Mouse (Mus musculus) liver, adult 2 months (tissue): ENCODE measurements around the gene Ctnnb1. TPM values are rescaled to one million over a fixed set of nuclear protein-coding genes. Genes with fewer than 3 reads are reported as not detected.
A peak's percentile ranks its signal among the peaks of the same experiment; 100 is the strongest.

Experiments
- DNase-seq: peaks from one replicate; pipeline ENCODE4 v3.0.0-alpha.2; 2011; ENCODE audit warnings: low read depth, low spot score; ENCODE audit errors: extremely low read depth
- H3K27ac ChIP-seq: fragments of 200-500 bp; replicated peaks from 2 replicates; pipeline ENCODE4 v1.5.1; 2012; ENCODE audit warnings: low read depth, mild to moderate bottlenecking, control low read depth, inconsistent platforms, low read length; ENCODE audit not compliant: insufficient read depth
- H3K27me3 ChIP-seq: fragments of 200-500 bp; 2 replicates; pipeline ENCODE4 v1.6.1; 2012; ENCODE audit warnings: mild to moderate bottlenecking, moderate library complexity, low read length, inconsistent platforms; ENCODE audit not compliant: control insufficient read depth, insufficient read depth
- H3K36me3 ChIP-seq: fragments of 200-500 bp; 2 replicates; pipeline ENCODE4 v1.6.1; 2012; ENCODE audit warnings: low read length, inconsistent platforms; ENCODE audit not compliant: control insufficient read depth, insufficient read depth
- H3K4me1 ChIP-seq: fragments of 200-500 bp; 2 replicates; pipeline ENCODE4 v1.6.1; 2011; ENCODE audit warnings: low read length; ENCODE audit not compliant: control insufficient read depth, insufficient read depth
- H3K4me3 ChIP-seq: fragments of 200-500 bp; 2 replicates; pipeline ENCODE4 v1.5.1; 2011; ENCODE audit warnings: low read depth, mild to moderate bottlenecking, control low read depth, low read length, moderate library complexity; ENCODE audit not compliant: insufficient read depth
- H3K79me2 ChIP-seq: fragments of 200-500 bp; 2 replicates; pipeline ENCODE4 v1.6.1; 2012; ENCODE audit warnings: inconsistent platforms, mild to moderate bottlenecking, low read length, moderate library complexity; ENCODE audit not compliant: control insufficient read depth, insufficient read depth
- H3K9ac ChIP-seq: fragments of 200-500 bp; 2 replicates; pipeline ENCODE4 v1.6.1; 2012; ENCODE audit warnings: low read depth, mild to moderate bottlenecking, control low read depth, inconsistent platforms, low read length
- CTCF ChIP-seq: fragments of 200-500 bp; IDR thresholded peaks from 2 replicates; pipeline ENCODE4 v1.5.1; 2011; ENCODE audit warnings: low read depth, low read length, control low read depth
- POLR2A ChIP-seq: fragments of 200-500 bp; IDR thresholded peaks from 2 replicates; pipeline ENCODE4 v1.6.1; 2011; ENCODE audit warnings: low read length, control low read depth; ENCODE audit not compliant: insufficient read depth; ENCODE audit errors: extremely low read depth
- WGBS: fragments of 180-500 bp; shearing (Covaris S2); methylation state at CpG from one replicate; pipeline ENCODE4 v1.1.7; 2018; 5-methylcytosine and 5-hydroxymethylcytosine counted together
- polyA plus RNA-seq: library from polyadenylated mRNA; depleted of rRNA; stranded (reverse); fragments of >200 nt; gene quantifications from 2 replicates; pipeline ENCODE4 v1.2.3, GENCODE M21; 2012
- total RNA-seq: library from RNA; depleted of rRNA; stranded (reverse); fragments of >200 nt; gene quantifications from 2 replicates; pipeline ENCODE4 v1.2.3, GENCODE M21; 2014

Gene Ctnnb1
- total and polyA plus RNA-seq, 2 experiments = 34.3 to 319 TPM

- Histone ChIP-seq H3K27me3 (no peaks in the 10 kb centered on the region), H3K9ac (peak overlapping the region; percentile 52; the same call in 1 of the 2 replicates), H3K27ac (peak overlapping the region; percentile 34; the same call in 1 of the 2 replicates), H3K36me3 (no peaks in the 10 kb centered on the region), H3K4me1 (no peaks in the 10 kb centered on the region; the same call in 1 of the 2 replicates), H3K79me2 (no peaks in the 10 kb centered on the region), H3K4me3 (peak overlapping the region; percentile 14; the same call in 1 of the 2 replicates)
- WGBS = 14% methylated on average over 9 of the region's 9 CpGs
- TF ChIP-seq POLR2A (no peak), CTCF (no peak)
- peak; percentile 65 for DNase-seq
Measured at GRCm38 (mm10) chr9:120926939-120927606, 1.9 kb upstream of the Ctnnb1 start.

GRCm38 (mm10) chr9:120930021-120930420 is 1.0 kb downstream of the Ctnnb1 start:
- Histone ChIP-seq H3K36me3 (no peaks in the 10 kb centered on the region), H3K27ac (no peak overlapping the region), H3K4me3 (no peak overlapping the region), H3K79me2 (peaks cover 15% of the 10 kb centered on the region), H3K27me3 (no peaks in the 10 kb centered on the region), H3K4me1 (peaks cover 6% of the 10 kb centered on the region), H3K9ac (no peak overlapping the region)
- DNase-seq = no peak
- TF ChIP-seq POLR2A = no peak
- no peak for TF ChIP-seq CTCF
- WGBS = 96% methylated on average over 12 of the region's 12 CpGs

DNA sequence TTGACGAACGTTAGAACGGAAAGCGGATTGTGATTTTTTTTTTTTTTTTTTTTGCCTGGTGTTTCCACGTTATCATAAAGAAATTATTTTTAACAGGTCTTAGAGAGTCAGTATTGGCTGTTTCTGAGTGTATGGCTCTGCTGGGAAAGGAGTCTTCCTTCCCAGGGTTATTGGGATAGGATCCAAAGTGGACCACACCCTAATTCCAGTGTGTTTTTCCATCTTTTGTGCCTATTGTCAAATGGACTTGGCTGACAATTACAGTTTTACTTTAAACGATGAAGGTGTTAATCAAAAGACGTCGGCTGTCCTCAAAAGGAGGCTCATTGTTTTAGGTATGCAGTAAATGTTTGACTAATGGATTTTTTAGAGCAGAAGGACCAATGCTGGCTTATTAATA is 1.8 kb downstream of the Ctnnb1 start:
- H3K27me3 ChIP-seq = no peaks in the 10 kb centered on the region
- H3K4me3 ChIP-seq = no peak overlapping the region
- no peak for TF ChIP-seq CTCF
- TF ChIP-seq POLR2A = no peak
- 76% methylated on average over 8 of the region's 8 CpGs for WGBS
- H3K4me1 ChIP-seq = peaks cover 13% of the 10 kb centered on the region
- H3K27ac ChIP-seq = no peak overlapping the region
- H3K9ac ChIP-seq = no peak overlapping the region
- DNase-seq = no peak
- no peaks in the 10 kb centered on the region for H3K36me3 ChIP-seq
- peaks cover 23% of the 10 kb centered on the region for H3K79me2 ChIP-seq

DNA sequence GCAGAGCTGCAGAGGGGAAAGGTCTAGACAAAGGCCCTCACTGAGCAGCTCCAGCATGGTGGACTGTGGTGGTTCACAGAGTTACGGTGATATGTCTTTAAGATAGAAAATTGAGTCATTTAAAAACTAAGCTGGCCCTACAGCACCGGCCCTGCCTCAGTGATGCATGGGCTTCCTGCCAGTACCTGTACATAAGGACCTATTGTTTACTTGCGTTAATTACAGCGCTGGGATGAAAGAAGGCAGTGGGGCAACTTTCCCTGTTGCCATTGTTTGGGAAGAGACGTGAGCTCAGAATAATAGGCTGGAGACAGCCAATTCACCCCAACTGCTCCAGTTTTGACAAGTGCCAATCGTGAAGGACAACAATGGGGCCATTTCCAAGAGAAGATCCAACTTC is 3.4 kb downstream of the Ctnnb1 start:
- no peak overlapping the region for H3K9ac ChIP-seq
- no peak overlapping the region for H3K27ac ChIP-seq
- TF ChIP-seq POLR2A = no peak
- no peak for TF ChIP-seq CTCF
- H3K36me3 ChIP-seq = no peaks in the 10 kb centered on the region
- peaks cover 21% of the 10 kb centered on the region for H3K4me1 ChIP-seq
- 84% methylated on average over 6 of the region's 6 CpGs for WGBS
- H3K79me2 ChIP-seq = peaks cover 33% of the 10 kb centered on the region
- no peak overlapping the region for H3K4me3 ChIP-seq
- H3K27me3 ChIP-seq = no peaks in the 10 kb centered on the region
- DNase-seq = no peak

DNA sequence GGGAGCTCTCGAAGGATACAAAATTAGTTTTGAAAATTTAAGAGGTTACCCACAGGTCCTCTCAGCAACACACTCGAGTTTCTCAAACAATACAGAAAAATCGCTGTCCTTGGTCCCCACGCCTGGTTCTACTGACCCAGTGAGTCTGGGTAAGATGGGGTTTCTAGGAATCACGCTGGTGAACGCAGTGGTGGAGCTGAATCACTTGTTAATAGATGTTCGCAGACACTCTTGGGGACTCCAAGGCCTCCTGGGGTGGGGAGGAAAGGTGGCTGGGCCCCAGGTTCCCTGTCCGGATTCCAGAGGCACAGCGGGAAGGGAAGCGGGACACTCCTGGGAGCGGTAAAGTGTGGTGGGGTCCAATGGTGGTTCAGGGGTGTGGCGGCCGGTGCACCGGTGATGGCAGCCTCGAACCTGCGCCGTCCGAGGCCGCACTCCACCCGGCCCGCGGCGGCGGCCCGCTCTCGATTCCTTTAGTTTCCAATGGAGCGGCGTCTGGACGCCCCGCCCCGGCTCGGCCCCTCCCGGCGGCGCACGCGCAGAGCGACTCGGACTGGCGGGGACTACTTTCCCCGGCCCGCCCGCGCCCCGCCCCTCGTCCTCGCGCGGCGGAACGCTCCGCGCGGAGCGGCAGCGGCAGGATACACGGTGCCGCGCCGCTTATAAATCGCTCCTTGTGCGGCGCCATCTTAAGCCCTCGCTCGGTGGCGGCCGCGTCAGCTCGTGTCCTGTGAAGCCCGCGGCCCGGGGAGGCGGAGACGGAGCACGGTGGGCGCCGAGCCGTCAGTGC is 4.0 kb downstream of the Ctnnb1 start:
- peak; percentile 99 for TF ChIP-seq POLR2A
- TF ChIP-seq CTCF = no peak
- no peaks in the 10 kb centered on the region for H3K36me3 ChIP-seq
- peak; percentile 68 for DNase-seq
- peak overlapping the region; percentile 100 for H3K9ac ChIP-seq
- H3K27ac ChIP-seq = peak overlapping the region; percentile 86
- no peaks in the 10 kb centered on the region for H3K27me3 ChIP-seq
- H3K4me3 ChIP-seq = peak overlapping the region; percentile 91
- 9% methylated on average over 60 of the region's 78 CpGs for WGBS
- peaks cover 26% of the 10 kb centered on the region for H3K4me1 ChIP-seq
- H3K79me2 ChIP-seq = peaks cover 39% of the 10 kb centered on the region

DNA sequence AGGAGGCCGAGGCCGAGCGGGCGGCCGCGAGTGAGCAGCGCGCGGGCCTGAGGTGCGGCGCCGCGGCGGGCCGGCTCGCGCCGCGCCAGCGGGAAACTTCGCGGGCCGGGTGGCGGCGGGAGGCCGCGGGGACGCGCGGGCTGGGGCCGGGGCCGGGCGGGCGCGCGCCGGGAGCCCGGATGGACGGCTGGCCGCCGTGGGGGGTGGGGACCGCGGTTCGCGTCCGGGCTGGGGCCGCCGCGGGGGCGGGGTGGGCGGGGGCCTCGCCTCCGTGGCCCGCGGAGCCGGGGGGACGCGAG is 4.5 kb downstream of the Ctnnb1 start:
- no peak for DNase-seq
- Histone ChIP-seq H3K9ac (peak overlapping the region; percentile 100), H3K4me3 (peak overlapping the region; percentile 91), H3K4me1 (peaks cover 31% of the 10 kb centered on the region), H3K27me3 (no peaks in the 10 kb centered on the region), H3K27ac (peak overlapping the region; percentile 86), H3K79me2 (peaks cover 44% of the 10 kb centered on the region), H3K36me3 (no peaks in the 10 kb centered on the region)
- WGBS = 4% methylated on average over 35 of the region's 58 CpGs
- TF ChIP-seq POLR2A (no peak), CTCF (no peak)
